Mouse (Mus musculus): Measurements from ENCODE around the gene Gm26657. TPM values are rescaled to one million over a fixed set of nuclear protein-coding genes. Genes with fewer than 3 reads are reported as not detected.

Gene Gm26657
- polyA plus RNA-seq, 1 experiment from 2014 or later: not detected

DNA sequence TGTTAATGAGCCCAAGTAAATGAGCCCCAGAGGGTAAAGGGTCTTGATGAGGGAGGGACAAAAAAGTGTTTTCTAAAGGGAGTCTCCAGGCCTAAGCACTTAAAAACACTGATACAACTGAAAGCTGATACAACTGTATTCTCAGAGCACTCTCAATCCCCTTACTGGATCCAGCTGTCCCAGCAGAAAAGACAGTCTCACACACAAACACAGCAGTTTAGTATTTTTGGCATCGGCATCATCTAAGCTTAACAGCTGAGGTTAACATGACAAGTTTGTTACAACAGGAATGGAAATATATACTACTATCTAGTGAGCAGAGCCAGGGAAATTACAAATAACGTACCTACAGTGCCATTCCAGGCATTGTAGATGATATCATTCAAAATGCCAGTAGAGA is 6.5 kb downstream of the Gm26657 start:
- H3K4me3 ChIP-seq (ENCODE audit: low read length): no peak overlapping the region
- WGBS: 83% methylated on average over 2 of the region's 2 CpGs
- no peak overlapping the region for H3K9ac ChIP-seq (ENCODE audit: low read depth, low read length)
- H3K36me3 ChIP-seq (ENCODE audit: control insufficient read depth, insufficient read depth, low read length): peaks cover 29% of the 10 kb centered on the region
- H3K9me3 ChIP-seq (ENCODE audit: control insufficient read depth, low read length): no peaks in the 10 kb centered on the region
- no peak overlapping the region for H3K27ac ChIP-seq (ENCODE audit: low read depth, low read length)
- H3K4me1 ChIP-seq (ENCODE audit: control insufficient read depth, insufficient read depth, low read length): no peaks in the 10 kb centered on the region
- ATAC-seq (ENCODE audit: low FRiP score, low TSS enrichment): no peak
- H3K27me3 ChIP-seq (ENCODE audit: control insufficient read depth, insufficient read depth, low read length): no peaks in the 10 kb centered on the region
- H3K4me2 ChIP-seq (replicated peaks; ENCODE audit: low read depth, low read length): no peak overlapping the region

GRCm38 (mm10) chr4:56747456-56747855 is 7.6 kb downstream of the Gm26657 start:
- Histone ChIP-seq H3K27me3 (ENCODE audit: control insufficient read depth, insufficient read depth, low read length) (no peaks in the 10 kb centered on the region), H3K36me3 (ENCODE audit: control insufficient read depth, insufficient read depth, low read length) (peaks cover 37% of the 10 kb centered on the region), H3K9ac (ENCODE audit: low read depth, low read length) (no peak overlapping the region), H3K4me3 (ENCODE audit: low read length) (no peak overlapping the region), H3K4me2 (replicated peaks; ENCODE audit: low read depth, low read length) (no peak overlapping the region), H3K4me1 (ENCODE audit: control insufficient read depth, insufficient read depth, low read length) (no peaks in the 10 kb centered on the region), H3K27ac (ENCODE audit: low read depth, low read length) (no peak overlapping the region), H3K9me3 (ENCODE audit: control insufficient read depth, low read length) (no peaks in the 10 kb centered on the region)
- ATAC-seq (ENCODE audit: low FRiP score, low TSS enrichment): no peak
- WGBS: 96% methylated on average over 9 of the region's 9 CpGs

- peaks cover 91% of the 10 kb centered on the region for H3K36me3 ChIP-seq (ENCODE audit: control insufficient read depth, insufficient read depth, low read length)
- WGBS: 93% methylated on average over 5 of the region's 5 CpGs
- ATAC-seq (ENCODE audit: low FRiP score, low TSS enrichment): no peak
Measured at GRCm38 (mm10) chr4:56756021-56756420, 16.2 kb downstream of the Gm26657 start.

DNA sequence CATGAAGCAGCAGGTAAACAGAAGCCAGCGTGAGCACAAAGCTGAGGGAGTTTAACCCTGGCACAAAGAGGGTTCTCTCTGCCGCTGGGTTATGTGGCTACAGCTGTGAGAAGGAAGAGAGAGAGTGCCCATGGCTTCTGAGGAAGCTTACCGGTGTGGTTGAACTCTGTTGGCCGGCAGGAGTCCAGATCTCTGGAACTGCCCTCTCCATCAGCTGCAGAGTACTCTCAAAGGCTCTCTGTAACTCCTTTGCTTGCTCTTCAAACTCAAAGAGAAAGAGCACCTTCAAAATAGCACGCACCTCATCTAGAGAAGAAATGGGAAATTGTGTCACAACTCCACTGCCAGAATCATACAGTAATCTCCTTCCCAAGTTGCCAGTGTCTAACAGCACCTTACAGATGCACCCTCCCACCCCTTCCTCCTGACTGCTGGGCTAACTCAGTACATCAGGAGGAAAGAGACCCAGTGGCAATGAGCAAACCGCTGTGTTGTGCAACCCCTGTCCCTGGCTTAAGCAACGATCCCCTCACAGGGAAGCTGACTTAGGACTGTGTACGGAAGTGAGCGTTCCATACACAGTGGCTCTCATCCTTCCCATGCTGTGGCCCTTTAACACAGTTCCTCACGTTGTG is 17.2 kb downstream of the Gm26657 start:
- Histone ChIP-seq H3K36me3 (ENCODE audit: control insufficient read depth, insufficient read depth, low read length) (peaks cover 91% of the 10 kb centered on the region), H3K27me3 (ENCODE audit: control insufficient read depth, insufficient read depth, low read length) (no peaks in the 10 kb centered on the region), H3K4me1 (ENCODE audit: control insufficient read depth, insufficient read depth, low read length) (no peaks in the 10 kb centered on the region), H3K4me2 (replicated peaks; ENCODE audit: low read depth, low read length) (no peak overlapping the region), H3K27ac (ENCODE audit: low read depth, low read length) (no peak overlapping the region), H3K4me3 (ENCODE audit: low read length) (no peak overlapping the region), H3K9ac (ENCODE audit: low read depth, low read length) (no peak overlapping the region), H3K9me3 (ENCODE audit: control insufficient read depth, low read length) (no peaks in the 10 kb centered on the region)
- WGBS: 93% methylated on average over 10 of the region's 10 CpGs
- no peak for ATAC-seq (ENCODE audit: low FRiP score, low TSS enrichment)

More at GRCm38 (mm10) chr4:56756021-56756420, 16.2 kb downstream of the Gm26657 start:
- Histone ChIP-seq H3K4me1 (ENCODE audit: control insufficient read depth, insufficient read depth, low read length) (no peaks in the 10 kb centered on the region), H3K4me2 (replicated peaks; ENCODE audit: low read depth, low read length) (no peak overlapping the region), H3K27ac (ENCODE audit: low read depth, low read length) (no peak overlapping the region), H3K9me3 (ENCODE audit: control insufficient read depth, low read length) (no peaks in the 10 kb centered on the region), H3K9ac (ENCODE audit: low read depth, low read length) (no peak overlapping the region), H3K27me3 (ENCODE audit: control insufficient read depth, insufficient read depth, low read length) (no peaks in the 10 kb centered on the region), H3K4me3 (ENCODE audit: low read length) (no peak overlapping the region)

DNA sequence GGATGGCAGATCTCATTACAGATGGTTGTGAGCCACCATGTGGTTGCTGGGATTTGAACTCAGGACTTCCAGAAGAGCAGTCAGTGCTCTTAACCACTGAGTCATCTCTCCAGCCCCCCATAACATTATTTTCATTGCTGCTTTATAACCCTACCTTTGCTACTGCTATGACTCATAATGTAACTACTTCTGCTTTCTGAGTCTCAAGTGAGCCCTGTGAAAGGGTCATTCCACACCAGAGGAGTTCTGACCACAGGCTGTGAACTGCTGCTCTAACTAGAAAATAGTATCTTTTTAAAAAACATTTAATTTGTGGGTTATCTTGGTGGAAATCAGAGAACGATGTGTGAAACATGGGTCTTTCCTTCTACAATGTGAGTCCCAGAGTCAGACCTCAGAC is 17.8 kb downstream of the Gm26657 start:
- no peak for ATAC-seq (ENCODE audit: low FRiP score, low TSS enrichment)
- no peaks in the 10 kb centered on the region for H3K4me1 ChIP-seq (ENCODE audit: control insufficient read depth, insufficient read depth, low read length)
- H3K4me3 ChIP-seq (ENCODE audit: low read length): no peak overlapping the region
- H3K4me2 ChIP-seq (replicated peaks; ENCODE audit: low read depth, low read length): no peak overlapping the region
- peaks cover 92% of the 10 kb centered on the region for H3K36me3 ChIP-seq (ENCODE audit: control insufficient read depth, insufficient read depth, low read length)
- no peak overlapping the region for H3K9ac ChIP-seq (ENCODE audit: low read depth, low read length)
- no peak overlapping the region for H3K27ac ChIP-seq (ENCODE audit: low read depth, low read length)
- no peaks in the 10 kb centered on the region for H3K9me3 ChIP-seq (ENCODE audit: control insufficient read depth, low read length)
- no peaks in the 10 kb centered on the region for H3K27me3 ChIP-seq (ENCODE audit: control insufficient read depth, insufficient read depth, low read length)
- WGBS: 100% methylated on average over 1 of the region's 1 CpGs

DNA sequence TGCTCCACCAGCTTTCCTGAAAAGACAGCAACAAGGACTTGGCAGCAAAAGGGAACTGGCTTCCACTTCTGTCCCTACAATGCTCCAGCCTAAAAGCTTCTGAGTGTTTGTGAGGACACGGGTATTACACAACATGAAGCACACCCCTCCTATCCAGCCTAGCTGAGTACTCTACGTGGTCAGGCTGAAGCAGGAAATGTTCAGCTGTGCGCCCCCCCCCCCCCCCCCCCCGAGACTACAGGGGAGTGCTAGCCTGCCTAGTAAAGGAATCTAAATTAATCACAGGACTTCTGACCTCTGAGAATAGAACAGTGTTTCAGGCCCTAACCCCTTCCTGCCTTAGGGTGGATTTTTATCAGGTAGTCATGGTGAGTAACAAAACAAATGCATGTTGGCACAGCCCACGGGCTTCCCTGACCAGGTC is 28.0 kb downstream of the Gm26657 start:
- H3K27ac ChIP-seq (ENCODE audit: low read depth, low read length): no peak overlapping the region
- H3K27me3 ChIP-seq (ENCODE audit: control insufficient read depth, insufficient read depth, low read length): no peaks in the 10 kb centered on the region
- H3K36me3 ChIP-seq (ENCODE audit: control insufficient read depth, insufficient read depth, low read length): peaks cover 85% of the 10 kb centered on the region
- 82% methylated on average over 5 of the region's 5 CpGs for WGBS
- H3K9ac ChIP-seq (ENCODE audit: low read depth, low read length): no peak overlapping the region
- H3K4me2 ChIP-seq (replicated peaks; ENCODE audit: low read depth, low read length): no peak overlapping the region
- H3K4me3 ChIP-seq (ENCODE audit: low read length): no peak overlapping the region
- no peaks in the 10 kb centered on the region for H3K9me3 ChIP-seq (ENCODE audit: control insufficient read depth, low read length)
- no peaks in the 10 kb centered on the region for H3K4me1 ChIP-seq (ENCODE audit: control insufficient read depth, insufficient read depth, low read length)
- ATAC-seq (ENCODE audit: low FRiP score, low TSS enrichment): no peak

DNA sequence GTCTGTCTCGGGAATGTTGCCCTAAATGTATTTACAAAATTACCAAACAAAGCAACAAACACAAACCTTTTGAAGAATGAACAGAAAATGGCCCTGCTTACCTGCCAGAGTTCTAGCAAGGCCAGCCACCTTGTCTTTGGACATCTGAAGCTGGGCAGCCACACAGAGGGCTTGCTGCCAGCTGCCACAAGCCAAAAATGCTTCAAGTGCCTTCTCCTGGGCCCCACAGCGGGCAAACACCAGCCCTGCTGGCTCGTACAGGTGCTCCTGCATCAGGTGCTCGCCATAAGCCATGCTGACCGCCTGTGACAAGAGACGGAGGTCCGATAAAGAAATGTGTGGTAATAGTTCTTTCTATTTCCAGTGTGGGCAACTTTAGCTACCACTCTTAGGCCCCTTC is 29.0 kb downstream of the Gm26657 start:
- no peak overlapping the region for H3K4me2 ChIP-seq (replicated peaks; ENCODE audit: low read depth, low read length)
- ATAC-seq (ENCODE audit: low FRiP score, low TSS enrichment): no peak
- H3K9ac ChIP-seq (ENCODE audit: low read depth, low read length): no peak overlapping the region
- WGBS: 93% methylated on average over 7 of the region's 7 CpGs
- no peaks in the 10 kb centered on the region for H3K9me3 ChIP-seq (ENCODE audit: control insufficient read depth, low read length)
- no peaks in the 10 kb centered on the region for H3K27me3 ChIP-seq (ENCODE audit: control insufficient read depth, insufficient read depth, low read length)
- peaks cover 93% of the 10 kb centered on the region for H3K36me3 ChIP-seq (ENCODE audit: control insufficient read depth, insufficient read depth, low read length)
- H3K4me1 ChIP-seq (ENCODE audit: control insufficient read depth, insufficient read depth, low read length): no peaks in the 10 kb centered on the region
- H3K4me3 ChIP-seq (ENCODE audit: low read length): no peak overlapping the region
- H3K27ac ChIP-seq (ENCODE audit: low read depth, low read length): no peak overlapping the region

DNA sequence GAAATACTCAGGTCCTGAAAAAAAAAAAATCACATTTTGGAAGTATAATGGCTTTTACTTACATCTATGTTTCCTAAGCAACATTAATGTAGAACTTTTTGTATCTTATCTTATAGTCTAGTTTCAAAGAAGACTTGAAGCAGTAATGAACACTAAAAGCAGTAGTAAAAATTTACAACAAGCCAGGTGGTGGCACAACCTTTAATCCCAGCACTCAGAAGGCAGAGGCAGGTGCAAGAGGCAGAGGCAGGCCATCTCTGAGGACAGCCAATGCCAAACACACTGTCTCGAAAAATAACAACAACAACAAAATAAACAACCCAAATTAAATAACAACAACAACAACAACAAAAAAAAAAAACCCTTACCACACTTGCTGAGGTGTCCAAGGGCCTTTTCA is 31.2 kb downstream of the Gm26657 start:
- Histone ChIP-seq H3K9me3 (ENCODE audit: control insufficient read depth, low read length) (no peaks in the 10 kb centered on the region), H3K4me2 (replicated peaks; ENCODE audit: low read depth, low read length) (no peak overlapping the region), H3K4me1 (ENCODE audit: control insufficient read depth, insufficient read depth, low read length) (no peaks in the 10 kb centered on the region), H3K27ac (ENCODE audit: low read depth, low read length) (no peak overlapping the region), H3K9ac (ENCODE audit: low read depth, low read length) (no peak overlapping the region), H3K36me3 (ENCODE audit: control insufficient read depth, insufficient read depth, low read length) (peaks cover 88% of the 10 kb centered on the region), H3K27me3 (ENCODE audit: control insufficient read depth, insufficient read depth, low read length) (no peaks in the 10 kb centered on the region), H3K4me3 (ENCODE audit: low read length) (no peak overlapping the region)
- ATAC-seq (ENCODE audit: low FRiP score, low TSS enrichment): no peak
- WGBS: 68% methylated on average over 1 of the region's 1 CpGs
